Comparison of ENCODE assay signal across 22 mouse cellular contexts in the genomic region with DNA sequence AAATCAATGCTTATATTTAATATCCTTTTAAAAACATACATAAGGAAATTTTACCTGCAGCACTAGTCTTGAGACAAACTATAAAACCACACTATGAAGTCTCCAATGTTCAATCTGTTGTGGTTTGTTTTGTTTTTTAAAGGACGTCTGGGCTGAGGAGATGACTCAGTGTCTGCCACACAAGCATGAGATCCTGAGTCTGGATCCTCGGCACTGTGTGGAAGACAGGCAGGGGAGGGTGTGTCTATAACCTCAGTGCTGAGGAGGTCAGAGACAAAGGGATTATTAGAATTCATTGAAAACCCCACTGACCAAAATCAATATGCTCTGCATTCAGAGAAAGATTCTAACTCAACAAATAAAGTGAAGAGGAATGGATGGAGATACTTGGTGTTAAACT.
"Had no signal": no experiment of that assay in that cellular context is flagged by ENCODE, and none has a peak within 500 bp of the region (broad histone marks: within the 10 kb centered on the region; RNA-seq: fewer than 3 reads in every experiment).

No protein-coding gene starts in this region.

- H3K4me2 ChIP-seq: liver, embryonic 15.5 days; lung, embryonic 15.5 days; midbrain, embryonic 12.5 days; midbrain, embryonic 15.5 days; neural tube, embryonic 13.5 days; neural tube, embryonic 15.5 days had no signal

- H3K27me3 ChIP-seq: liver, embryonic 15.5 days; lung, embryonic 15.5 days; megakaryocyte, embryonic 14.5 days; midbrain, embryonic 12.5 days; midbrain, embryonic 15.5 days; neural tube, embryonic 13.5 days; neural tube, embryonic 15.5 days had no signal

- DNase-seq: liver, postnatal 0 days; lung, adult 2 months; lung, postnatal 14 days; lung, postnatal 36 days; retina, postnatal 1 day; right cerebral cortex, adult 18-20 months; right cerebral cortex, postnatal 25 days; right cerebral cortex, postnatal 4 days; spleen, adult 18-20 months; thymus, adult 18-20 months; thymus, postnatal 14 days; thymus, postnatal 36 days had no signal

- H3K9ac ChIP-seq: liver, embryonic 15.5 days; liver, postnatal 0 days; lung, embryonic 15.5 days; midbrain, embryonic 12.5 days; midbrain, embryonic 15.5 days; neural tube, embryonic 13.5 days; neural tube, embryonic 15.5 days had no signal

- H3K4me3 ChIP-seq: liver, embryonic 15.5 days; lung, embryonic 15.5 days; megakaryocyte, embryonic 14.5 days; midbrain, embryonic 12.5 days; midbrain, embryonic 15.5 days; myocyte; neural tube, embryonic 13.5 days; neural tube, embryonic 15.5 days had no signal

- ATAC-seq: liver, postnatal 0 days; lung, postnatal 0 days; midbrain, embryonic 15.5 days had no signal

- H3K9me3 ChIP-seq: liver, embryonic 15.5 days; lung, embryonic 15.5 days; megakaryocyte, embryonic 14.5 days; midbrain, embryonic 12.5 days; midbrain, embryonic 15.5 days; neural tube, embryonic 13.5 days; neural tube, embryonic 15.5 days had no signal

- H3K27ac ChIP-seq: liver, embryonic 15.5 days; lung, embryonic 15.5 days; macrophage; midbrain, embryonic 12.5 days; midbrain, embryonic 15.5 days; neural tube, embryonic 13.5 days; neural tube, embryonic 15.5 days had no signal

- H3K4me1 ChIP-seq: liver, embryonic 15.5 days; lung, embryonic 15.5 days; megakaryocyte, embryonic 14.5 days; midbrain, embryonic 12.5 days; midbrain, embryonic 15.5 days; neural tube, embryonic 13.5 days; neural tube, embryonic 15.5 days had no signal

- H3K36me3 ChIP-seq: liver, embryonic 15.5 days; lung, embryonic 15.5 days; midbrain, embryonic 12.5 days; midbrain, embryonic 15.5 days; neural tube, embryonic 13.5 days; neural tube, embryonic 15.5 days had no signal
